Comparison of ENCODE assay signal across 19 mouse cellular contexts in genomic region chr9:88259627-88260026, GRCm38 (mm10).
A peak's percentile ranks its signal among the peaks of the same experiment; 100 is the strongest.
DNase-seq lines count a peak whose midpoint lies in the region; ATAC-seq and TF ChIP-seq lines count a peak whose summit lies in the region.
"Had no signal": no experiment of that assay in that cellular context is flagged by ENCODE, and none has a peak within 500 bp of the region (broad histone marks: within the 10 kb centered on the region; RNA-seq: fewer than 3 reads in every experiment).

No protein-coding gene starts in this region.

- H3K9ac ChIP-seq in intestine, postnatal 0 days (ENCODE audit: low read depth, low read length) = no peak overlapping the region
- H3K9ac ChIP-seq: embryonic facial prominence, embryonic 13.5 days; forebrain, embryonic 15.5 days; heart, embryonic 15.5 days; liver, embryonic 12.5 days; neural tube, embryonic 12.5 days had no signal

- ATAC-seq in intestine, postnatal 0 days = peak; percentile 55
- ATAC-seq: forebrain, embryonic 15.5 days; inflammation-experienced regulatory T-cells, adult 6 months; liver, embryonic 12.5 days had no signal

- WGBS in intestine, postnatal 0 days = 69% methylated on average over 4 of the region's 4 CpGs
- 89% methylated on average over 4 of the region's 4 CpGs for WGBS in forebrain, embryonic 10.5 days

- H3K9me3 ChIP-seq in intestine, postnatal 0 days (ENCODE audit: control insufficient read depth) = no peaks in the 10 kb centered on the region
- no peaks in the 10 kb centered on the region for H3K9me3 ChIP-seq in forebrain, embryonic 10.5 days
- H3K9me3 ChIP-seq: embryonic facial prominence, embryonic 13.5 days; forebrain, embryonic 15.5 days; heart, embryonic 15.5 days; liver, embryonic 12.5 days; neural tube, embryonic 12.5 days had no signal

- H3K27me3 ChIP-seq in intestine, postnatal 0 days (replicated peaks; ENCODE audit: control insufficient read depth, insufficient read depth, low read length) = no peaks in the 10 kb centered on the region
- H3K27me3 ChIP-seq in forebrain, embryonic 10.5 days (ENCODE audit: poor library complexity, severe bottlenecking) = no peaks in the 10 kb centered on the region
- H3K27me3 ChIP-seq: embryonic facial prominence, embryonic 13.5 days; forebrain, embryonic 15.5 days; heart, embryonic 15.5 days; liver, embryonic 12.5 days; neural tube, embryonic 12.5 days had no signal

- no peak overlapping the region for H3K4me2 ChIP-seq in intestine, postnatal 0 days (replicated peaks; ENCODE audit: low read depth)
- H3K4me2 ChIP-seq: embryonic facial prominence, embryonic 13.5 days; forebrain, embryonic 15.5 days; heart, embryonic 15.5 days; liver, embryonic 12.5 days; neural tube, embryonic 12.5 days had no signal

- H3K4me3 ChIP-seq in intestine, postnatal 0 days (ENCODE audit: low read depth, low read length) = no peak overlapping the region
- H3K4me3 ChIP-seq in forebrain, embryonic 10.5 days = no peak overlapping the region
- H3K4me3 ChIP-seq: embryonic facial prominence, embryonic 13.5 days; forebrain, embryonic 15.5 days; heart, embryonic 15.5 days; liver, embryonic 12.5 days; neural tube, embryonic 12.5 days had no signal

- no peak for TF ChIP-seq CTCF in intestine, postnatal 0 days (IDR thresholded peaks at IDR 0.05; ENCODE audit: low read depth)

- no peak overlapping the region for H3K27ac ChIP-seq in intestine, postnatal 0 days (ENCODE audit: low read depth, low read length)
- no peak overlapping the region for H3K27ac ChIP-seq in forebrain, embryonic 10.5 days
- H3K27ac ChIP-seq: embryonic facial prominence, embryonic 13.5 days; forebrain, embryonic 15.5 days; heart, embryonic 15.5 days; liver, embryonic 12.5 days; macrophage; neural tube, embryonic 12.5 days had no signal

- intact Hi-C loops in gastrocnemius, postnatal 14 days (cut with DNase I; ENCODE audit: low total_unique reads) = no loop called here

- H3K4me1 ChIP-seq in intestine, postnatal 0 days (replicated peaks; ENCODE audit: control insufficient read depth, insufficient read depth, low read length) = no peaks in the 10 kb centered on the region; the same call in 1 of the 2 replicates
- H3K4me1 ChIP-seq in forebrain, embryonic 10.5 days = no peaks in the 10 kb centered on the region
- H3K4me1 ChIP-seq: embryonic facial prominence, embryonic 13.5 days; forebrain, embryonic 15.5 days; heart, embryonic 15.5 days; liver, embryonic 12.5 days; neural tube, embryonic 12.5 days had no signal

- peak; percentile 8 for DNase-seq in lung, postnatal 14 days
- no peak for DNase-seq in lung, postnatal 4 days
- peak; percentile 42 for DNase-seq in adrenal gland, postnatal 25 days
- peak; percentile 69 for DNase-seq in gastrocnemius, postnatal 14 days
- DNase-seq in right cerebral cortex, postnatal 10 days (ENCODE audit: low spot score in 2 of 2) = no peak
- DNase-seq in forebrain, embryonic 10.5 days (ENCODE audit: extremely low spot score, low spot score) = no peak
- DNase-seq in cerebellum, postnatal 36 days = no peak
- DNase-seq: cerebellum, adult 9-11 months; kidney, postnatal 36 days; midbrain, embryonic 14.5 days; thymus, adult 18-20 months had no signal

- H3K36me3 ChIP-seq in intestine, postnatal 0 days (ENCODE audit: control insufficient read depth, insufficient read depth) = no peaks in the 10 kb centered on the region
- no peaks in the 10 kb centered on the region for H3K36me3 ChIP-seq in forebrain, embryonic 10.5 days (replicated peaks)
- H3K36me3 ChIP-seq: embryonic facial prominence, embryonic 13.5 days; forebrain, embryonic 15.5 days; heart, embryonic 15.5 days; liver, embryonic 12.5 days; neural tube, embryonic 12.5 days had no signal

Comparison
In these comparisons a context has a peak if more than half of its experiments do, and no peak if none do; other contexts are left out.
1. DNase-seq: peak in lung, postnatal 14 days (single experiment), adrenal gland, postnatal 25 days (single experiment) and gastrocnemius, postnatal 14 days (single experiment); none in lung, postnatal 4 days (0 of 2), right cerebral cortex, postnatal 10 days (0 of 2), forebrain, embryonic 10.5 days (single experiment) and cerebellum, postnatal 36 days (0 of 2).